Mouse (Mus musculus): ENCODE measurements around the gene Sik2. TPM values are rescaled to one million over a fixed set of nuclear protein-coding genes. Genes with fewer than 3 reads are reported as not detected.

Sik2 gene
- polyA plus RNA-seq, 1 experiment from 2014 or later = 11.0 TPM

DNA sequence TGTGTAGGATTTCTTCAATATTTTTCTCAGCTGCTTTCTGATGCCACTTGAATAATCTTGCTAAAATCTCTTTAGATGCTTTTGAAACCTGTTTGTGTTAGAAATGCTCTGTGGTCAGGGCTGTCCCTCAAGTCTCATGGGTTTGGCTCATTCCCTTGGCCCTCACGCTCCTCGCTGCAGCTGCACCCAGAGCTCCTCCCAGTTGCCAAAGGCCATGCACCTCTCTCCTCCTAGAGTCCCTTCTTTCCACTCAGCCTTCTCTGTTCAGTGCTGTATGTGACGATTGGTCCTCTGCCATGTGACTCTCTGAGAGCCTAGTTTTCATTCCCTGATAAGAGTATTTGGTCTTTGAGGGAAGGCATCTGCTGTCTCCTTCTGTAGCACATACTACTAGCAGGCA is 131.4 kb downstream of the Sik2 start:
- Histone ChIP-seq H3K4me2 (ENCODE audit: low read depth, severe bottlenecking) (no peak overlapping the region), H3K36me3 (ENCODE audit: control insufficient read depth, insufficient read depth, low read length) (peaks cover 22% of the 10 kb centered on the region), H3K27me3 (ENCODE audit: control insufficient read depth, insufficient read depth, low read length) (no peaks in the 10 kb centered on the region), H3K9ac (ENCODE audit: low read length) (no peak overlapping the region), H3K27ac (replicated peaks; ENCODE audit: low read depth, low read length) (no peak overlapping the region), H3K4me3 (ENCODE audit: low read depth, low read length) (no peak overlapping the region), H3K9me3 (ENCODE audit: control insufficient read depth, low read length) (no peaks in the 10 kb centered on the region), H3K4me1 (ENCODE audit: control insufficient read depth, insufficient read depth, low read length) (no peaks in the 10 kb centered on the region)
- DNase-seq (ENCODE audit: low spot score) (no peak), ATAC-seq (ENCODE audit: insufficient number of reproducible peaks, low FRiP score, low TSS enrichment, low read depth) (no peak)
- WGBS = 84% methylated on average over 3 of the region's 3 CpGs

DNA sequence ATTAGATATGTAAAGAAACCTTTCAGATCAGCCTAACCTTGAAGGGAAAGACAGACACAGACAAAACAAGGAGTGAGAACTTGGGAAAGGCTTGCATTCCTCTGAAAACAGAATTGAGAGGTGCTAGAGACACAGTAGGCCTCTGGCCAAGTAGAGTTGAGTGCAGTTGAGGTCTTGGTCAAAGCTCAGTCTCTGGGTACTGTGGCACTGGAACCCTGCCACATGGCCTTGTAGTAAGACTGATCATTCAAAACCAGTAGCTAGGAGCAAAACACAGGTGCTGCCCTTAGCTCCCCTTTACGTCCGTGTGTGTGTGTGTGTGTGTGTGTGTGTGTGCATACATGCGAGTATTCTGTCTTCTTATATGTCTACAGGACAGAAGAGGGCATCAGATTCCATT is 132.6 kb downstream of the Sik2 start:
- 96% methylated on average over 3 of the region's 3 CpGs for WGBS
- no peaks in the 10 kb centered on the region for H3K4me1 ChIP-seq (ENCODE audit: control insufficient read depth, insufficient read depth, low read length)
- no peaks in the 10 kb centered on the region for H3K27me3 ChIP-seq (ENCODE audit: control insufficient read depth, insufficient read depth, low read length)
- H3K36me3 ChIP-seq (ENCODE audit: control insufficient read depth, insufficient read depth, low read length) = peaks cover 22% of the 10 kb centered on the region
- H3K4me2 ChIP-seq (ENCODE audit: low read depth, severe bottlenecking) = no peak overlapping the region
- no peak overlapping the region for H3K27ac ChIP-seq (replicated peaks; ENCODE audit: low read depth, low read length)
- no peaks in the 10 kb centered on the region for H3K9me3 ChIP-seq (ENCODE audit: control insufficient read depth, low read length)
- no peak overlapping the region for H3K9ac ChIP-seq (ENCODE audit: low read length)
- no peak overlapping the region for H3K4me3 ChIP-seq (ENCODE audit: low read depth, low read length)
- no peak for DNase-seq (ENCODE audit: low spot score)
- ATAC-seq (ENCODE audit: insufficient number of reproducible peaks, low FRiP score, low TSS enrichment, low read depth) = no peak

DNA sequence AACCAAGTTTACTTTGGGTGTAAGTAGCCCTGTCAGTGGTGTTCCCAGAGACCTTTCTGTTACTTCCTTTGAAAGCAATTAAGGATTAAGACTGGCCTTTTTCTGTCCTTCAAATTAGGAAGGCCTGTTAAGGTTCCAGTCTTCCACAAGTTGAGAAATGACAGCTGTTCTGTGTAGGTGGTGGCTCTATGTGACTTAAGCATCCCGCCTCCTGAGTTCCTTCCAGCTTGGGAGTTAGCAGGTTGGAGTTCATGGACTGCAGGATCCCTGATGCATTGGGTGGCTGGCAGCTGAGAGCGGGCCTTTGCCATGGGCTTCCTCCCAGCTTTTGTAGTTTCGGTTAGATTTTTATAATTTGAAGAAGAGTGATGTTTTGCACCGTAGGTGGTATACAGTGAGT is 133.4 kb downstream of the Sik2 start:
- DNase-seq (ENCODE audit: low spot score) (no peak), ATAC-seq (ENCODE audit: insufficient number of reproducible peaks, low FRiP score, low TSS enrichment, low read depth) (no peak)
- Histone ChIP-seq H3K4me3 (ENCODE audit: low read depth, low read length) (no peak overlapping the region), H3K36me3 (ENCODE audit: control insufficient read depth, insufficient read depth, low read length) (peaks cover 26% of the 10 kb centered on the region), H3K9me3 (ENCODE audit: control insufficient read depth, low read length) (no peaks in the 10 kb centered on the region), H3K9ac (ENCODE audit: low read length) (no peak overlapping the region), H3K27me3 (ENCODE audit: control insufficient read depth, insufficient read depth, low read length) (no peaks in the 10 kb centered on the region), H3K27ac (replicated peaks; ENCODE audit: low read depth, low read length) (no peak overlapping the region), H3K4me2 (ENCODE audit: low read depth, severe bottlenecking) (no peak overlapping the region), H3K4me1 (ENCODE audit: control insufficient read depth, insufficient read depth, low read length) (no peaks in the 10 kb centered on the region)
- 96% methylated on average over 4 of the region's 4 CpGs for WGBS

DNA sequence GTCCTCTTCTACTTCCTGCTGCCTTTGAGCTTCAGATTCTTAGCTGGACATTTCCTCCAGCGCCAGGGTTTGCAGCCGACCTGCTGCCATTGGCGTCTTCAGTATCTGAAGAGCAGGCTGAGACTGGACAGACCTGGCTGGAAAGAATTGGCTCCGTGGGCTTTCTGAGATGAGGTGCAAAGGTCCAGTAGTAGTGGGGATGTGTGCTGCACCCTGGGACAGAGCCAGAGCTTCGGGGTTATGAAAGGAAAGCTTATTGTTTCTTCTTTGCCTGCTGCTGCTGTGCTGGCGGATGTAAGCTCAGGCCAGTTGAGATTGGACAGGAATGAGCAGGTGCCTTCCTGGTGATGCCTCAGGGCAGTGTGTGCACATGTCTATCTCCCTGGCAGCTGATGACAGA is 134.8 kb downstream of the Sik2 start:
- no peaks in the 10 kb centered on the region for H3K9me3 ChIP-seq (ENCODE audit: control insufficient read depth, low read length)
- no peak overlapping the region for H3K9ac ChIP-seq (ENCODE audit: low read length)
- no peak overlapping the region for H3K27ac ChIP-seq (replicated peaks; ENCODE audit: low read depth, low read length)
- WGBS = 94% methylated on average over 6 of the region's 6 CpGs
- peaks cover 25% of the 10 kb centered on the region for H3K36me3 ChIP-seq (ENCODE audit: control insufficient read depth, insufficient read depth, low read length)
- ATAC-seq (ENCODE audit: insufficient number of reproducible peaks, low FRiP score, low TSS enrichment, low read depth) = no peak
- no peak overlapping the region for H3K4me3 ChIP-seq (ENCODE audit: low read depth, low read length)
- DNase-seq (ENCODE audit: low spot score) = no peak
- H3K27me3 ChIP-seq (ENCODE audit: control insufficient read depth, insufficient read depth, low read length) = no peaks in the 10 kb centered on the region
- no peak overlapping the region for H3K4me2 ChIP-seq (ENCODE audit: low read depth, severe bottlenecking)
- no peaks in the 10 kb centered on the region for H3K4me1 ChIP-seq (ENCODE audit: control insufficient read depth, insufficient read depth, low read length)

DNA sequence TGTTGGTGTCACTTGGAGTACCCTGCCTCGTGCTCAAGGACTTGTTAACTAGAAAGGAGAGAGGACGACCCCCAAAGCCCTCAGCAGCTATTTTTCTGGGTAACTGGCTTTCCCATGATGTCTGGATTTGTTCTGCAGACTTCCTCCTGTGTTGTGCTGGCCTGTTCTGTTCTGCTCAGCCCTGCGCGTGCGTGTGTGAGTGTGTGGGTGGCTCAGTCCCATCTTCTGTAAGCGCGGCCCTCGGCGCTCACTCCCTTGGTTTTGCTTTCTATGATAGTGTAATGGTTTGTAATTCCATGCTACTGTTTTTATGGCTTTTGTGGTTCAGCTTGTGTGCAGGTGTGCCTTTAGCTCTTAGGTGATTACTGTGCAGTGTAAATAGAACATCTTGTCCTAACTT is 135.7 kb downstream of the Sik2 start:
- ATAC-seq (ENCODE audit: insufficient number of reproducible peaks, low FRiP score, low TSS enrichment, low read depth) = no peak
- H3K4me1 ChIP-seq (ENCODE audit: control insufficient read depth, insufficient read depth, low read length) = no peaks in the 10 kb centered on the region
- H3K27me3 ChIP-seq (ENCODE audit: control insufficient read depth, insufficient read depth, low read length) = no peaks in the 10 kb centered on the region
- H3K27ac ChIP-seq (replicated peaks; ENCODE audit: low read depth, low read length) = no peak overlapping the region
- no peak overlapping the region for H3K4me2 ChIP-seq (ENCODE audit: low read depth, severe bottlenecking)
- H3K9me3 ChIP-seq (ENCODE audit: control insufficient read depth, low read length) = no peaks in the 10 kb centered on the region
- 94% methylated on average over 9 of the region's 9 CpGs for WGBS
- H3K36me3 ChIP-seq (ENCODE audit: control insufficient read depth, insufficient read depth, low read length) = peaks cover 29% of the 10 kb centered on the region
- no peak for DNase-seq (ENCODE audit: low spot score)
- H3K4me3 ChIP-seq (ENCODE audit: low read depth, low read length) = no peak overlapping the region
- H3K9ac ChIP-seq (ENCODE audit: low read length) = no peak overlapping the region

DNA sequence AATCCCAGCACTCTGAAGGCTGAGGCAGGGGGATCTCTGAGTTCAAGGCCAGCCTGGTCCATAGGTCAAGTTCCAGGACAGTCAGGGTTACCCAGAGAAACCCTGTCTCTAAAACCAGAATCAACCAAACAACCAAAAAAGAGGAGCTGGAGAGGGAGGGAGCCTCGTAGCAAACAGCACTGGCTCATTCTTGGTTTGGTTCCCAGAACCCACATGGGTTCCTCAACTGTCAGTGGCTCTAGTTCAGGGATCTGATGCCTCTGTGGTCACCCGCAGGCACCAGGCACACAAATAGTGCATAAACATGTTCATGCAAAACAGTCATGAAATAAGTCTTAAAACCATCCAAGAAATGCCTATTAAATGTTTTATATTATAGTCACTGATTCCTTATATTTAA is 140.7 kb downstream of the Sik2 start:
- no peaks in the 10 kb centered on the region for H3K27me3 ChIP-seq (ENCODE audit: control insufficient read depth, insufficient read depth, low read length)
- ATAC-seq (ENCODE audit: insufficient number of reproducible peaks, low FRiP score, low TSS enrichment, low read depth) = no peak
- H3K4me3 ChIP-seq (ENCODE audit: low read depth, low read length) = no peak overlapping the region
- DNase-seq (ENCODE audit: low spot score) = no peak
- no peaks in the 10 kb centered on the region for H3K9me3 ChIP-seq (ENCODE audit: control insufficient read depth, low read length)
- no peak overlapping the region for H3K27ac ChIP-seq (replicated peaks; ENCODE audit: low read depth, low read length)
- no peak overlapping the region for H3K4me2 ChIP-seq (ENCODE audit: low read depth, severe bottlenecking)
- no peak overlapping the region for H3K9ac ChIP-seq (ENCODE audit: low read length)
- no peaks in the 10 kb centered on the region for H3K4me1 ChIP-seq (ENCODE audit: control insufficient read depth, insufficient read depth, low read length)
- 91% methylated on average over 2 of the region's 2 CpGs for WGBS
- H3K36me3 ChIP-seq (ENCODE audit: control insufficient read depth, insufficient read depth, low read length) = peaks cover 37% of the 10 kb centered on the region; the same call in 1 of the 2 replicates

DNA sequence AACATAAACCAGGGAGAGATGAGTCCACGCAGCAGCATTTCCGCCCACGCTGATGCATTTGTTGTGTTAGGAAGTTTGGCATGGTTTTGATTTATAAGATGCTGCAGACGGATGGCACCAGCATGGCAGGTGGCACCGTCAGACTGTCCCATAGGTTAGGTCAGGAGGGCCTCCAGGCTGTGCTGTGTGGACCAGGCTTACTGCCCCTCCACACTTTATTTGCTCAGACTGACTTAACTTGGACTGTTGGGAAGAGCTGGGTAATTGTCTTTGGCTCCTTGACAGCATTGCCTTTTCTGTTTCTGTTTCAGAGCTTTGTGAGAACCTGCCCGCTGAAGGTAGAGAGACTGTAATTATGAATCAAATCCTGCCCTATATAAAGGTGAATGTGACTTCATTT is 141.9 kb downstream of the Sik2 start:
- no peak overlapping the region for H3K4me3 ChIP-seq (ENCODE audit: low read depth, low read length)
- no peaks in the 10 kb centered on the region for H3K4me1 ChIP-seq (ENCODE audit: control insufficient read depth, insufficient read depth, low read length)
- H3K27ac ChIP-seq (replicated peaks; ENCODE audit: low read depth, low read length) = no peak overlapping the region
- DNase-seq (ENCODE audit: low spot score) = no peak
- H3K27me3 ChIP-seq (ENCODE audit: control insufficient read depth, insufficient read depth, low read length) = no peaks in the 10 kb centered on the region
- 94% methylated on average over 6 of the region's 6 CpGs for WGBS
- H3K4me2 ChIP-seq (ENCODE audit: low read depth, severe bottlenecking) = no peak overlapping the region
- H3K9ac ChIP-seq (ENCODE audit: low read length) = no peak overlapping the region
- ATAC-seq (ENCODE audit: insufficient number of reproducible peaks, low FRiP score, low TSS enrichment, low read depth) = no peak
- H3K9me3 ChIP-seq (ENCODE audit: control insufficient read depth, low read length) = no peaks in the 10 kb centered on the region
- peaks cover 44% of the 10 kb centered on the region; the same call in 1 of the 2 replicates for H3K36me3 ChIP-seq (ENCODE audit: control insufficient read depth, insufficient read depth, low read length)

DNA sequence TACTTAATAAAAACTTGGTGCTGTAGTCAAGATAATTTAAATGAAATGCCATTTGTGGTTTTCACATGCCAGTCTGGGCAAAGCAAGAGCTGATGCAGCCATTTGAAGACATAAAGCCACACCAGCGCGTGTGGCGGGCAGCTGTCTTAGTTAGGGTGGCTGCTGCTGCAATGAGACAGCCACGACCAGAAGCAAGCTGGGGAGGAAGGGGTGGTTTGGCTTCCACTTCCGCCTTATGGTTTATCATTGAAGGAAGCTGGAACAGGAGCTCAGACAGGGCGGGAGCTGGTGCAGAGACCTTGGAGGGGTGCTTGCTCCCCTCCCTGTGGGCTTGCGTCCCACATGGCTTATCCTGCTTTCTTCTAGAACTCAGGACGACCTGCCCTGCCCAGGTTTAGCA is 143.1 kb downstream of the Sik2 start:
- H3K27me3 ChIP-seq (ENCODE audit: control insufficient read depth, insufficient read depth, low read length) = no peaks in the 10 kb centered on the region
- H3K9ac ChIP-seq (ENCODE audit: low read length) = no peak overlapping the region
- no peak overlapping the region for H3K27ac ChIP-seq (replicated peaks; ENCODE audit: low read depth, low read length)
- DNase-seq (ENCODE audit: low spot score) = no peak
- H3K4me2 ChIP-seq (ENCODE audit: low read depth, severe bottlenecking) = no peak overlapping the region
- 82% methylated on average over 8 of the region's 8 CpGs for WGBS
- H3K4me1 ChIP-seq (ENCODE audit: control insufficient read depth, insufficient read depth, low read length) = no peaks in the 10 kb centered on the region
- ATAC-seq (ENCODE audit: insufficient number of reproducible peaks, low FRiP score, low TSS enrichment, low read depth) = no peak
- no peaks in the 10 kb centered on the region for H3K9me3 ChIP-seq (ENCODE audit: control insufficient read depth, low read length)
- H3K4me3 ChIP-seq (ENCODE audit: low read depth, low read length) = no peak overlapping the region
- peaks cover 48% of the 10 kb centered on the region; the same call in 1 of the 2 replicates for H3K36me3 ChIP-seq (ENCODE audit: control insufficient read depth, insufficient read depth, low read length)

DNA sequence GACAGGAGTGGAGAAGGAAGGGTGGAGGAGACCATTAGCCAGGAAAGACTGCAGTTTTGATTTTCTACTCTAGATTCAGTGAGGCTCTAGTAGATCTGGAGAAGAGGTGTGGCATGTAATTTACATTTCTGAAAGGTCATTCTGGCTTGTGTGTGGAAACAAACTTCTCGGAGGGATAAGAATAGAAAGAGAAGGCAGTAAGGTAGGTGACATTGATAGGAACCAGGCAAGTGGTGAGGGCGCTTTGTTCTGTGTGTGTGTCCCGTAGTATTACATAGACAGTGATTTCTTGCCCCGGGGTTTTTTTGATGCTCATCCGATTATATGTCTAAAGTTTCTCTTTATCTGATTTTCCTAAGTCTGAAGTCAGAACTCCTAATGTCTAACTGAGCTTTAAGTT is 144.0 kb downstream of the Sik2 start:
- 84% methylated on average over 5 of the region's 5 CpGs for WGBS
- H3K4me2 ChIP-seq (ENCODE audit: low read depth, severe bottlenecking) = no peak overlapping the region
- no peak overlapping the region for H3K9ac ChIP-seq (ENCODE audit: low read length)
- peaks cover 41% of the 10 kb centered on the region for H3K36me3 ChIP-seq (ENCODE audit: control insufficient read depth, insufficient read depth, low read length)
- DNase-seq (ENCODE audit: low spot score) (no peak), ATAC-seq (ENCODE audit: insufficient number of reproducible peaks, low FRiP score, low TSS enrichment, low read depth) (no peak)
- no peaks in the 10 kb centered on the region for H3K9me3 ChIP-seq (ENCODE audit: control insufficient read depth, low read length)
- H3K27ac ChIP-seq (replicated peaks; ENCODE audit: low read depth, low read length) = no peak overlapping the region
- H3K27me3 ChIP-seq (ENCODE audit: control insufficient read depth, insufficient read depth, low read length) = no peaks in the 10 kb centered on the region
- no peaks in the 10 kb centered on the region for H3K4me1 ChIP-seq (ENCODE audit: control insufficient read depth, insufficient read depth, low read length)
- H3K4me3 ChIP-seq (ENCODE audit: low read depth, low read length) = no peak overlapping the region

Data from limb, embryonic 11.5 days (tissue).